Mouse (Mus musculus) MEL (cell line): ENCODE measurements at regions not wholly inside any gene's neighbourhood (a gene's known extent, or its start where the extent isn't known, plus 50 kb on each side); places are given as distances from the start of the nearest gene placed in this dataset.

Source experiments
- BHLHE40 ChIP-seq: IDR thresholded peaks from 2 replicates; pipeline ENCODE4 v1.6.1; 2012; ENCODE audit warnings: low read depth, mild to moderate bottlenecking, inconsistent platforms, low read length, improper control_type of control experiment, borderline replicate concordance
- CHD2 ChIP-seq: IDR thresholded peaks from 2 replicates; pipeline ENCODE4 v1.6.1; 2011; ENCODE audit warnings: low read length, improper control_type of control experiment
- CTCF ChIP-seq, 3 experiments: IDR thresholded peaks in 2 of 3; conservative IDR thresholded peaks in 1 of 3; 2 replicates each; pipeline ENCODE4 v1.5.1; 2011 to 2012; ENCODE audit warnings: low read length in 3 of 3, low read depth in 2 of 3, mild to moderate bottlenecking in 2 of 3, improper control_type of control experiment in 1 of 3, inconsistent platforms in 1 of 3, mixed read lengths in 1 of 3, moderate library complexity in 1 of 3; ENCODE audit not compliant: control insufficient read depth in 1 of 3, insufficient read depth in 1 of 3, poor library complexity in 1 of 3, severe bottlenecking in 1 of 3
- ELF1 ChIP-seq: IDR thresholded peaks from 2 replicates; pipeline ENCODE4 v1.6.1; 2014; ENCODE audit warnings: low read depth, mild to moderate bottlenecking, inconsistent platforms, low read length, improper control_type of control experiment, moderate library complexity
- EP300 ChIP-seq, 2 experiments: IDR thresholded peaks; 2 replicates each; pipeline ENCODE4 v1.6.1; 2011; ENCODE audit warnings: improper control_type of control experiment in 2 of 2, low read length in 2 of 2, low read depth in 1 of 2, mild to moderate bottlenecking in 1 of 2
- GATA1 ChIP-seq: IDR thresholded peaks from 2 replicates; pipeline ENCODE4 v1.6.1; 2011; ENCODE audit warnings: low read depth, low read length, improper control_type of control experiment
- MAX ChIP-seq: IDR thresholded peaks from 2 replicates; pipeline ENCODE4 v1.6.1; 2011; ENCODE audit warnings: low read length, improper control_type of control experiment
- POLR2A ChIP-seq, 2 experiments: IDR thresholded peaks; 2 replicates each; pipeline ENCODE4 v1.6.1; 2011 to 2012; ENCODE audit warnings: low read length in 2 of 2, mild to moderate bottlenecking in 2 of 2, control low read depth in 1 of 2, improper control_type of control experiment in 1 of 2, low read depth in 1 of 2, moderate library complexity in 1 of 2; ENCODE audit not compliant: control insufficient read depth in 1 of 2, insufficient read depth in 1 of 2, poor library complexity in 1 of 2
- TBP ChIP-seq: IDR thresholded peaks from 2 replicates; pipeline ENCODE4 v1.8.0; 2011; ENCODE audit warnings: low read depth, low read length, improper control_type of control experiment
- USF1 ChIP-seq: IDR thresholded peaks from 2 replicates; pipeline ENCODE4 v1.6.1; 2014; ENCODE audit warnings: low read depth, mild to moderate bottlenecking, inconsistent platforms, low read length, improper control_type of control experiment, moderate library complexity

GRCm38 (mm10) chr15:50472626-50473025 is 3412.1 kb upstream of the Gm7489 start:
- TF ChIP-seq ELF1 (no peak), CTCF (IDR thresholded peaks at IDR 0.05 in 2 of 3, conservative IDR thresholded peaks at IDR 0.05 in 1 of 3; ENCODE audit: control insufficient read depth in 1 of 3, insufficient read depth in 1 of 3, low read depth in 2 of 3, low read length in 3 of 3, poor library complexity in 1 of 3, severe bottlenecking in 1 of 3) (no peak), TBP (no peak), POLR2A (IDR thresholded peaks at IDR 0.05; ENCODE audit: control insufficient read depth in 1 of 2, insufficient read depth in 1 of 2, low read depth in 1 of 2, low read length in 2 of 2, poor library complexity in 1 of 2) (no peak), EP300 (IDR thresholded peaks at IDR 0.05; ENCODE audit: low read depth in 1 of 2, low read length in 2 of 2) (no peak), GATA1 (no peak), MAX (no peak), CHD2 (no peak), USF1 (no peak), BHLHE40 (no peak)
